Mouse (Mus musculus) c-Kit-positive CD71-positive TER-119-positive erythroid progenitor cells, embryonic 14.5 days (primary cell): ENCODE data around the gene Hck.

Source experiments
- DNase-seq: peaks from one replicate; pipeline ENCODE4 v3.0.0-alpha.2; 2013; ENCODE audit warnings: low spot score

Gene Hck

GRCm38 (mm10) chr2:153151926-153152665, 43.8 kb downstream of the Hck start:
- DNase-seq, result no peak

- no peak for DNase-seq
These were observed 44.8 kb downstream of the Hck start for GRCm38 (mm10) chr2:153153033-153153450.

- DNase-seq, result peak; percentile 22
These were observed 49.0 kb downstream of the Hck start for GRCm38 (mm10) chr2:153157270-153157669.

DNA sequence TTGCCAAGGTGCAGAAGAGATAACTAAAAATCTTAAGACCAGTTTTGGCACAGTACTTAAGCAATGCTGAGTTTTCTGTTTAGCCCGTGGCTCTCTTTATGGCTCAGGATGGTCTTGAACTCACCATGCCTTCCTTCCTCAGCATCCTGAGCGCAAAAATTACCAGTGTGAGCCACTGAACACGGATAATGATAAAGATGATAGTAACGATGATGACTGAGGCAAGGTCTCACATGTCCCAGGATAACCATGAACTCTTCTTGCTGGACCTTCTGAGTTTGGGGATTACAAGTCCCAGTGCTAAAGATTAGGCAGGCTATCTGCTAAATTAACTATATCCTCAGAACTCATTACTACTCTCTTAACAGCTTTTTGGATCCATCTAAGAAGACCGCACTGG, 51.9 kb downstream of the Hck start:
- no peak for DNase-seq

GRCm38 (mm10) chr2:153160844-153161683, 52.8 kb downstream of the Hck start, which contains the start of gene Tm9sf4:
Gene Tm9sf4 (plus strand): TSS chr2:153161303.
- DNase-seq, result peak; percentile 90

GRCm38 (mm10) chr2:153161684-153162080, 53.4 kb downstream of the Hck start:
- DNase-seq, result no peak

DNA sequence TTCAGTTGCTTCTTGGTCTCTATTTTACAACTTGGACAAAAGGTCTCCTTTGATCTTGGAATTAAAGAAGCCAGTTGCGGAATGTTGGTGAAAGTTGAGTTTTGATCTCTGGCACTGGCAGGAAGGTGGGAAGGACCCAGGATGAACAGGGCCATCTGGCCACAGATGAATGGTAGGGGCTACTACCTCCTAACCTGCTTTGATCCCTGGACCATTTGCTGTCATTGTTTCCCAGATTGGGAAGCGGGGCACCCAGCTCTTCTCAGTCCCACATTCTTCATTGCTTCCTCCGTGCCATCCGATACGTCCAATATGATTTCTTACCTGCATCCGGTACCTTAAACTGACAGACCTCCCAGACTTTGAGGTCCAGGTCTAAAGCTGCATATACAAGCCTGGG, 58.9 kb downstream of the Hck start:
- no peak for DNase-seq

- no peak for DNase-seq
These were observed 60.0 kb downstream of the Hck start for GRCm38 (mm10) chr2:153168134-153168820.

DNA sequence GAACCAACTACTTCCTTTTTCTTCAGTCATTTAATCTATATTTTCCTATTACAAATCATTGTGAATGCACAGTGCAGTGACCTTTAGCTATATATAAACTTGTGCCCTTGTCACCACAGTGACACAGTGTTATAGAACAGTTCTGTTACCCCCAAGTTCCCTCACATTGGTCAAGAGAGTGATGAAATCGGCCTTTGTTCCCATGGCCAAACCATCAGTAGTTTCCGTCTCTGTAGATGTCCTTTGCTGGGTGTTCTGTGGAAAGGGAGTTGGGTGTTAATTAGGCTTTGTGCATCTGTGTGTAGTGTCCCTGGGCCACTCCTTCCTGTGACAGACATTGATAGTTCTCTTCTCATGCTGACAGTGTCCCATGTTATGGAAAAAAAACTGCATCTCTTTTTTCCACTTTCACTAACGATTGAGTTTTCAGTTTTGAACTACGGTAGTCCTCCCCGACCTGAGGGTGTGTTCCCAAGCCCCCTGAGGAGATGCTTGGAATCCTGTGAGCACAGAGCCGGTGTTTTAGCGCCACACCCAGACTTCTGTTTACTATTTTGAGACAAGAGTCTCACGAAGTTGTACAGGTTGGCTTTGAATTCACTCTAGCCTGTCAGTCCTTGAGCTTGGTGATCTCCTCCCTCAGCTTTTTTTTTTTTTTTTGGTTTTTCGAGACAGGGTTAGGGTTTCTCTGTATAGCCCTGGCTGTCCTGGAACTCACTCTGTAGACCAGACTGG, 62.4 kb downstream of the Hck start:
- DNase-seq, result no peak

- no peak for DNase-seq
These were observed 63.7 kb downstream of the Hck start for GRCm38 (mm10) chr2:153171966-153172365.

- DNase-seq, result no peak
These were observed 67.8 kb downstream of the Hck start for GRCm38 (mm10) chr2:153175995-153176570.

- no peak for DNase-seq
These were observed 68.9 kb downstream of the Hck start for GRCm38 (mm10) chr2:153177188-153177587.

- DNase-seq, result no peak
These were observed 71.0 kb downstream of the Hck start for GRCm38 (mm10) chr2:153179126-153179860.

DNA sequence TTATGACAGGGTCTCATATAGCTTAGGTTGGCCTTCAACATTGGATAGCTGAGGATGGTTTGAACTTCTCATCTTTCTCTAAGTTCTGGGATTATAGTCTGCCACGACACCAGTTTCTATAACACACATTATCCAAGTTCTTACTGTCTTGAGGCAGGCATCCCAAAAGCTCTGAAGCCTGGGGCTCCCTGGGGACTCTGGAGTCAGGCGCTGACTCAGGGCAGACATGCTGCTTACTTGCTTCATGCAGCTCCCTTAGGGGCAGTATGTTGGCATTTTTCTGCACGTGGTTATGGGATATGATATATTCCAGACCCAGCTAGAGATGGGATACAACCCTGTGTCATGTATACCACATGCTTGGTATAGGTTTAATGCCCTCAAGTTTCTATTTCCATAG, 71.7 kb downstream of the Hck start:
- no peak for DNase-seq

DNA sequence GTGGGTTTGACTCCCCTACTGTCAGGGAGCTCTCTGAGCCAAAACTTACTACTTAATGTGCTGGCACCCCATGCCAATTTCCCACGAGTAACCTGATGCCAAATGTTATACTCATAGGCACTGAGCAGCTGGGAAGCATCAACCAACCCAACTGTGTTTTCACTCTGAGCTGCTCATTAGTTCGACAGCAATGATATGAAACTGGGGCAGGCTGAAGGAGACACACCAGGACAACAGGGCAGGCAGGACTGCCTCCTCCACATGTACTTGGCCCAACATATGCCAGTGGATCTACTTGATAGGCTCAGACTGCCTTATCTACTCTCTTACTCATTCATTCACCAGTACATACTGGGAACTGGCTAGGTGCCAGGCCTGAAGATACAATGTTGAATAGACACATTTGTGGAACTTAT, 77.9 kb downstream of the Hck start:
- peak; percentile 51 for DNase-seq

DNA sequence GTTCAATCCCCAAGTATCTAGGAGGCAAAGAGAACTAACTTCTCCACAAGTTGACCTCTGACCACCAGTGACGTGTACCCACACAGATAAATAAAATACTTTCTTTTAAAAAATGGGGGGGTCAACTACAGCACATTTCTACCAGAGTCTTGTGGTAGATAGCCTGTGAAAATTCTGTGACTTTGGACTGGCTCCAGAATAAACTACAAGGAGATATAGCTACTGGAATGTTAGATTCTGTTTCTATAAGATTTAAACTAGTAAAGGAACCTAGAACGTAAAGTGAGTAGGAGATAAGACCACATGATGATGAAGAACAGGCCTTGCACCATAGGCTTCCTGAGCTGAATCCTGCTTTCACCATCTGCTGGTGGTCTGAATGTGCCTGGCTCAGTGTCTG, 79.6 kb downstream of the Hck start:
- DNase-seq, result no peak

DNA sequence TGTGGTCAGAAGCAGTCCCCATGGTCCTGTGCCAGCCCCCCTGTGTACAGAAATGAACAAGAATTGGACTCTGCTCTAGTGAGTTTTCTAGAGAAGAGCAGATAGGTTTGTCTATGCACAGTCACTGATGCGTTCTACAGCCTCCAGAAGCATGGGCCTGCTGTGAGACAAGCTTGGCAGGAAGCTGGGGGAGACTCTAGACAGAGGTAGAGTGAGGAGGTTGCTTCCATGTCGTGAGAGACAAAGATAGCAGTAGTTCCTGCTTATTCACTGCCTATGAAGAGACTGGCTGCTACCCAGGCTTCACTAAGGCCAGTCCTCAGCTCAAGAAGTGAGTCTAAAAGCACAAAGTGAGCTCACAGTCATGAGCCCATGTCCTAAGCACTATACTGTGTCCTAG, 83.0 kb downstream of the Hck start:
- DNase-seq, result no peak

DNA sequence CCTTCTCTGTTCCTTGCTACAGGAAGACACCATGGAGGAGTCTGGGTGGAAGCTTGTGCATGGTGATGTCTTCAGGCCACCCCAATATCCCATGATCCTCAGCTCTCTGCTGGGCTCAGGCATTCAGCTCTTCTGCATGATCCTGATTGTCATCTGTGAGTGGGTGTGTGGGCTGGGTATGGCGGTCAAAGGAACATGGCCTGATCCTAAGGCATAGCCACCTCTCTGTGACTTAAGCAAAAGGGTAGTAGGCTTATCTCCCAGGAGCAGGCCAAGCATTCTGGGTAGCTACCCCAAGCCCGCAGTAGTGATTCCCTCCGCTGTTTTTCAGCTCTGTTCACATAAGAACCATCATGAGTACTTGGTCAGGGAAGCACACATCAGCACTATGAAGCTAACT, 86.0 kb downstream of the Hck start:
- DNase-seq, result peak; percentile 31

DNA sequence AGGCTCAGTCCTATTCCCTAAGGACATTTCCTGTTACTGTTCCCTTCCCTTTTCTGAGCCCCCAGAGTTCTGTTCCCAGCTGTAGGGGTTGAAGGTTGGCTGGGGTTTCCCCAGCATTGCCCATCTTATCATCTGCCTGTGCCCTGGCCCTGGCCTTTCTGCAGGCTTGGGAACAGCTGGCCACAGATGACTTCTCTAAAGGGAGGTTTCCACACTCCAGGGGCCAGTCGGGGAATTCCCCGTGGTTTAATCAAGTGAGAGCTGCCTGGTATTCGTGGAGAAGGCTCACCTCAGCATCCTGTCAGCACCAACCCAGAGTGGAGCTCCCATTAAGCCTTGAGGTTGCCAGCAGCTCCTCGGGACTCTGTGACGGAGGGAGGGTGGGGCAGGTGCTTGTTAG, 90.2 kb downstream of the Hck start:
- DNase-seq, result no peak

DNA sequence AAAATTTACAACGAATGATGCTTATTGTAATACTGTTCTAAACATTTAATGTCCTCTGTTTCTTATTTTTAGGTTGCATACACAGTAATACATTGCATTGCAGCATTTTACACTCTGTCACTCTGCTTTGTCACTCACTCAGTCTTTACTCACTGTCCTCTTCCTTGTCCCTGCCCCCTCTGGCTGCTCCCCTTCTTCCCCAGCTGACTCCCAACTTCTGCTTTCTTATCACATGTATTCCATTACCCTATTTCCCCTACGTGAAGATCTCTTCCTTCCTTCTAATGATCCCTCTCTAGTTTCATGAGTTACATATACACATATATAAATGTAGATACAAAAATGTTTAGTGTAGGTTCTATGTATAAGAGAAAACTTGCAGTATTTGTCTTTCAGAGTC, 90.8 kb downstream of the Hck start:
- DNase-seq, result no peak
